Mouse (Mus musculus) retina, embryonic 14.5 days (tissue): ENCODE results near the gene Vps53.
A peak's percentile ranks its signal among the peaks of the same experiment; 100 is the strongest.
"Not testable (repeated sequence)": the region's sequence is repeated elsewhere in the genome, so short reads cannot be mapped to it uniquely, and the experiment has no call there.

Experiments used
- DNase-seq: peaks from one replicate; pipeline ENCODE4 v3.0.0-alpha.2; 2015; ENCODE audit warnings: low spot score

Vps53 gene

DNA sequence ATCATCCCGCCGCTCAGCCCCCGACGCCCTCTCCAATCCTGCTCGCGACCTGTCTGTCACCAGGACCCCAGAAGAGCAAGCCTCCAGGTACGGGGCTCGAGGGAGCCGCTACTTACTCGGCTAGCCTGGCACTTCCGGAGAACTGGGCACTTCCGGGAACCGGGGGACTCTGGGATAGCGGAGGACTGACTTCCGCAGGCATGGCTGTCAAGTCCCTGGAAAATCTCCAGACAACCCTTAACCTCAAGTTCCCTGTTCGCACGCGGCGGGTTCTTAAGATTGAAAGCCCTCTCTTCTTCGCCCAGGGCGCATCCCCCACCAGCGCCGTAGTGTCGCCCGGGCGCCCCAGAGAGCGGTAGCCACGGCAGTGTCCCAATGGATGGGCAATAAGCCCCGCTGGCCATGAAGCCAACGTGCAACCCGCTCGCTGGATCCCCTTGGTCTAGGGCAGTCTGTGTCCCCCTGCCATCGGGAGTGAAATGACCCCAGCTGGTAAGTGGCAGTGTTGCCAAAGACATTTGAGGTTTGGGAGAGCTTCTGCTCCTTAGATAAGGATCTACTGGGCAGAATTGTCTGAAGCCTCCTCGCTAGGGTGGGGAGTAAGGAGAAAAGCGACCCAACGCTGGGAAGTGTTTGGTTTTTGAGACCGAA is at the start of gene Vps53, which contains the start of gene Fam57a:
Vps53 (minus strand) TSS at position 153 of the 651 bp plus-strand sequence.
Fam57a (plus strand) TSS at position 177 of the 651 bp plus-strand sequence.
- DNase-seq, result peak; percentile 88

DNA sequence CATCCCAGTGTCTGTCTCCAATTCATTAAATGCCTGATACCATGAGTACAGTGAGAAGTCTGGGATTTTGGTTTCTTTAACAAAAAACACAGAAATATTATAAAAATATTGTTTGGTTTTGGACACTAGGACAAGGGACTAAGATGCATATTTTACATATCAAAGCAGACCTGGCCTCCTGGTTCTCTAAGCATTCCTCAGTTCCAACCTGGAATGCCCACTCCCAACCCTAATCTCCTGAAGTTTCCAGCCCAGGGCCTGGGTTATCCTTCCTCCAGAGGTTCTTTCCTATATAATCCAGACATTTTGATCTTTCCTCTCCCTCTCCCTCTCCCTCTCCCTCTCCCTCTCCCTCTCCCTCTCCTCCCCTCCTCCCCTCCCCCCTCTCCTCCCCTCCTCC is 45.6 kb upstream of the Vps53 start:
- DNase-seq, result no peak

DNA sequence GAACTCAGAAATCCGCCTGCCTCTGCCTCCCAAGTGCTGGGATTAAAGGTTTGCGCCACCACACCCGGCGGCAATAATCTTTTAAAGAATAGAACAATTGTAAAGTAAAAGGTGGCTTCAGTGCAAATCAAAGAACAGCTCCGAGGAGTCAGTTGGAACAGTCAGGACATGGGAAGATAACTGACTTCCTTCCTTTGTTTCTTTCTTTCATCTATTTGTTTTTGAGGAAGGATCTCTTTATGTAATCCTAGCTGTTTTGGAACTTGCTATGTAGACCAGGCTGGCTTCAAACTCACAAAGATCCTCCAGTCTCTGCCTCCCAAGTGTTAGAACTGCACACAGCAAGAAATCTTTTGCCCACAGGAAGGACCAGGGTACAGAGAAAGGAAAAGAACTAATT is 45.2 kb upstream of the Vps53 start:
- no peak for DNase-seq

DNA sequence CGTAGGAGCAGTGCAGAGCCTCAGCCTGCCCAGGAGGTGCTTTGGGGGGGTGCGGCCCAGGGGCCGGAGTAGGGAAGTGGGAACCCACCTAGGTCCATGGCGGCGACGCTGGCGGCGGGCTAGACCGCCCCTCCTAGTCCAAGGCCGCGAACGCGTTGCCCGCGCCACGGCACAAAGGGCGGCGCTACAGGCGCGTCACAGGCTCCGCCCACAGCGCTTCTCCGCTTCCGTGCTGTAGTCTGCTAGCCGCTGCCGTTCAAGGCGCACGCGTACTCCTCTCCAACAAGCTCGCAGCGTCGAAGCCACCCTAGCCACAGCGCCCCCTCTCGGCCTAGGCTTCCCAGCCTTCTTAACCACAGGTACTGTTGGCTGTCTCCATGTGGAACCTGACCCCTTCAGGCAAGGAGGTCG is 37.9 kb upstream of the Vps53 start, which contains the start of the genes Dbil5 and Gemin4:
Dbil5 (plus strand) TSS at position 219 of the 411 bp plus-strand sequence.
Gemin4 (minus strand) TSS at position 275 of the 411 bp plus-strand sequence.
- DNase-seq, result peak; percentile 100

DNA sequence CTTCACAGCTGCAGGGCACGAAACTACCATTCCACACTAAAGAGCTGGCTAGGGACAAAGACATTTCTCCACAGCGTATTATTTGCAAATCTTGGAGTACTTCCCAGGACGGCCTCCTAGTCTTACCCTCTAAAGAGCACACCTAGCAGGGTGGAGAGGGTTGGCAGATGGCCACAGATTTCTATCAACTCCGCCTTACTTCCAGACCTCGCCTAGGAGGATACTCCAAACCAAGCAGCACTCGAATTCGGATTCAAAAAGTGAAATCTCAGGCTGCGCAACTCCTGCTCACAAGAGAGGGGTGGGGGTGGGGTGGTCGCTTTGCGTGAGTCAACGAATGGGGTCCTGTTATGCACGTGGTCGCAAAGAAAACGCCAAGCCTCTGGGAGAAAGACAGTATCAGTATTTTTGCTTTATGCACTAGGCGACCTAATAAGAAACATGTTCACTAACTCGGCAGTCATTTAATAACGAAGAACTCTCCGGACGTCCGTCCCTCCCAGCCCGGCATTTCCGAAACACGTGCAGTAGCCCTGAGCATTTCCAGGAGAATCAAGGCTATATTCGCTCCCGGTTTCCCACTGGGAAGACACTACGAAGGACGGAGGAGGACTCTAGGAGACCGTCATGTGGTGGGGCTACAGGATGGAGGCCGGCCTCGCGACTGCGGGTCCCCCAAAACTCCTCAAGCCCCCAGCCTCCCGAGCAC is 37.4 kb upstream of the Vps53 start:
- DNase-seq, result no peak

DNA sequence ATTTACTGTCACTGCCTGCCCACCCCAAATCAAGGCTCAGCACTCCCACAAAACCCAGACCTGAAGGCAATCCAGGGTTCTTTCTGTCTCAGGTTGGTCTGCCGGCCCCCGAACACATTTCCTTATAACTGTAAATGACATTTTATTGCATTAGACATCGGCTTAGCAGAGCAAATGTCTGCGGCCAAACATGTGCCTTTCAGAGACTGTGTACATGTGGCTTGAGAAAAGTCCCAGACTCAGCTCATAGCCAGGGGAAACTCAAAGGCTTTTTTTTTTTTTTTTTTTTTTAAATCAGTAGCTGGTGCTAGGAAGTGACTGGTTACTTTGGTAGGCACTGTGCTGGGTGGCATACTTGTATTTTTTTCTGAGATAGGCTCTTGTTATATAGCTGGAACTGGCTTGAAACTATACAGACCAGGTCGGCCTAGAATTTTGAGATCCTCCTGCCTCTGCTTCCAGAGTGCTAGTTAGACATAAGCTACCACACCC is 36.6 kb upstream of the Vps53 start:
- DNase-seq, result no peak

DNA sequence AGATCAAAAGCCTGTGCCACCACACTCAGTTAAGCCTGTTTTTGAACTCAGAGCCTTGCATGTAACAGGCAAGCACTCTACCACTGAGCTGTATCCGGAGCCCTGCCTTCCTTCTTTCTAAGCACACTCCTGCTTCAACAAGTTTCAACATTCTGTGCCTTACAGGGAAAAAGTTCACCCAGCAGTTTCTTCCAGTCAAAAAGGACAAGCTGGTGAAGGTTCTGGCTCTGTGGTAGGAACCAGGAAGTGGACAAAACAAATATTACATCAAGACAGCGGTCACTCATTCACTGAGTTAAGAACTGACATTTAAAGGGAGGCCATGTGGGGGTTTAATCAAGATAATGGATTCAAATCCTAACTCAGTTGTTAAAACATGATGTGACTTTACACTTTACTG is 35.6 kb upstream of the Vps53 start:
- no peak for DNase-seq

DNA sequence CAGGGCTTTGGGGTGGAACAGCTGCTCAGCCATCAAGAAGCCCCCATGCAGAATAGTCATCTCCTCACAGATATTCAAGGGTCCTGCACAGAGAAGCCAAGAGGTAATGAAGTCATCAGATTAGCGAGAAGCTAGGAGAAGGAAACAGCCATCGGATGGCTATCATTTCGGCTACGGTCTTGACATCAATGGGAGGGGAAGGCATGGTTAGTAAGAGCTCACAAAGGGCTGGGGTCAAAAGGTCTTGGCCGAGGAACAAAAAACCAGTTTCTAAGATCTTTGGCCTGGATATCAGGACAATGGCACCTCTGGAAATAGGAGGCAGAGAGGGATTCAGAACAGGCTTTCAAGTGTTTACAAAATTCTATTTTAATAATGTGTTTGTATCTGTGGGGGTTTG is 34.4 kb upstream of the Vps53 start:
- no peak for DNase-seq

DNA sequence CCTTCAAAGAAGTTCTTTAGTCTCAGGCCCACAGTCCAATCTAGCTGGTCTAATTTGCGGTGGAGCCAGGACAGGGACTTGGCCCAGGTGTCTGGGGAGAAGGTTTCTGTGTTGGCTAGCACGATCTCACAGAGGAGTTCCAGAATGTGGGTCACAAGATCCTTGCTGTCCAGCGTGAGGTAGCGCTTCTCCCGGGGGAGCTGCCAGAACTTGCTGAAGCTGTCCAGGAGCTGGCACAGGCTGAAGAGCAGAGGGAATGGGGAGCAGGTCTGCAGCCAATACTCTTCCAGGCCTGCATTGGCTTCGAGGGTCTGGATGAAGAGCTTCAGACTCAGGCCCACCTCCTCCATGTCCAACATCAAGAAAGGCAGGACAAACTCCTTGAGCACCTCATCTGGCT is 32.1 kb upstream of the Vps53 start:
- not testable (repeated sequence) for DNase-seq

DNA sequence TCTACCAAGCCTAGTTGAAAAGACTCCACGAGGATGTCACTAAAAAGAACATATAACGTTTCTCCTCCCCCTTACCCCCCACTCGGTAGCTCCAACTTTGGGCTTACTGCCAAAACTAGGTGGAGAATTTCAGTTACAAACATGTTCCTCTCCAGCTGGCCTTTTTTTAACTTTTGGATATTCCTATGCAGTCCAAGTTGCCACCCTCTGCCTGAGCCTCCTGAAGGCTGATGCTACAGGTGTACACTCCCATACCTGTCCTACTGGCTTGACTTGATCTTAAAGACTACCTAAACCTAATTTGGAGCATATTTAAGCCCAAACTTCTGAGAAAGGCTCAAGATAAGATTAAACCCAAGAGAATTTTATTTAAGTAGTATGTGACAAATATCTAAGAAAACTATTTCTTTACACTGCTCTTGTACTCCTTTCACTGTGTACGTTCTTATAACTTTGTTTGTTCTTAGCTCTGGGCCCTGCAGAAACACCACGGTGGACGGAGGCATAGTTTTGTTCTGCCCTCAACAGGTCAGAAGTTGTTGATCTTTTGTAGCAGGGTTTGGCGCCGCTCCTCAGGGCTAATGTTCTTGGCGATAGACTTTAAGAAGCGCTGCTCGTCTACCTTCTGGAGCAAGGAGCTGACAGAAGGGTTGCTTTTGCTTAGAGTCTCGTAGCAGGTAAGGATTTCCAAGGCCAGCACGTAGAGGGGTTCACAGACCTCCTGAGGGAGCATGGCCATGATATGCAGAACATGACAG is 31.0 kb upstream of the Vps53 start:
- no peak for DNase-seq

DNA sequence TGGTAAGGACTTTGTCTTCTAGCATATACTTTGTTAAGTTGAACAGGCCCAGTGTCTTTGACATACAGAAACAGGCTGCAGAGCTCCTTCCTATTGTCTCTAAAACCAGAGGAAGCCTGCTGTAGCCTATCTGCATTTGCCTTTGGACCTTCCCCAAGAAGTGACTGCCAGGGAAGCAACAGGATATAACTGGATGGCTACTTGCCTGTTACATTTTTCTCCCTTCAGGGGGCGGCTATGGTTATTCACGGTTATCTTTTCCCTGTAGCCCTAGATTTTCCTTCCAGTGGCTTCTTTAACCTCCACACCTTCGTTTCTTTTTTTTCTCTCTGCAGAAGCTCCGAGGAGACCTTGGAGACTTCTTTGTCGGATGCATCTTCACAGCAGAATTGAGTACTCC is 27.3 kb upstream of the Vps53 start:
- DNase-seq, result no peak

DNA sequence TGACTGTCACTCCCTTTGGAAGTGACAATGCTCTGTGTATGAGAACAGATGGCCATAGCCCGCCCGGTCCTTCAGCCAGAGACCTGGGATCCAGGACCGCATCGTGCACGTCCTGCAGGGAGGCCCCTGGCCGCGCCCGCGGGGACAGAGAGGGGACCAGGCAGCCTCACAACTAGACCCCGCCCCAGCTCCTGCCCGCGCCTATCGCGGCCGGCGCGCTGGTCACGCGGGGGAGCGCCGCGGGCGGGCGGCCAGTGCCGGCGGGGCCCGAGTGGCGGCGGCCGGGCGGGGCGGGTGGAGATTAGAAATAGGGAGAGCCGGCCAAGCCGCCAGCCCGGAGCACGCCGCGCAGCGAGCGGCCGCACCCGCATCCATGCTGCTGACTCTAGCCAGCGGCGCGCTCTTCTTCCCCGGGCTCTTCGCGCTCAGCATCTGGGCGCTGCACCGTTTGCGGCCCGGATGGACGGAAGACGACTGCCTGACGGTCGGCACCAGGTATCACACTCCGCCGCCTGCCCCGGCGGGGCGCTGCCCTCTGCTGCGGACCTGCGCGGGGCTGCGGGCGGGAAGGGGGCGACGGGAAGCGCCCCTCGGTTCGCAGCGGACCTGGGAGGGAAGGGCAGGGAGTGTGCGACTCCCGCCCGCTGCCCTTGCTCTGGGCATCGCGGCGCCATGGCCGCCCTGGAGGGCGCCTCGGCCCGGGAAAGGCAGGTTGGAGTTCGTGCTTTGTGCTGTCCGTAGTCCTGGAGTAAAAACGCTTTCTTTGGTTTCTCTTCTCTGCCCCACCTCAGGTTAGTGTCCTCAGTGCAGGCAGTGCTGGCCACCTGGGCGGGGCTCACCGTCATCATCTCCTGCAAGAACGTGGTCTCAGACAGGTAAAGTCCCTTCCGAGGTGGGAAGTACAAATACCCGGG is 22.6 kb upstream of the Vps53 start:
- peak; percentile 83 for DNase-seq

DNA sequence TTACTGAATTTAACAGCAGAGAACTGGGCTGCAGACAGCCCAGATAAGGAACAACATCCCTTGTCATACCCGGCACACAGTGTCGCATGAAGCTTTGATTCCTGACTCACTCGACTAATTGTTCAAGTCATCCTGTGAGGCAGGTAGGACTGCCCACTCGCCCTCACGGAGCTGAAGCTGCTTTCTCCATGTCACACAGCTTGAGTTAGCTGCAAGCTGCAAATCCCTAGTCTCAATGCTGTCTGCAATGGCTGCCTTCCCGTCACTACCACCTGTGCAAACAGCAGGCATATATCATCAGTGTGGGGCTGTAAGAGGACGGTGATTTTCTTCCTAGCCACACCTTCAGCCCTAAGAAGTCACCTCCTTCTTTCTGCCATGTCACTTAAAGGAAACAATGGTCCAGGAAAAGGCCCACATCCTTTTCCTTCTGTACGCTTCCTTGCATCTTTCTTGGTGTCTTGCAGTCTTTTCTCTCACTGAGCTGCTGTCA is 17.6 kb upstream of the Vps53 start:
- no peak for DNase-seq

DNA sequence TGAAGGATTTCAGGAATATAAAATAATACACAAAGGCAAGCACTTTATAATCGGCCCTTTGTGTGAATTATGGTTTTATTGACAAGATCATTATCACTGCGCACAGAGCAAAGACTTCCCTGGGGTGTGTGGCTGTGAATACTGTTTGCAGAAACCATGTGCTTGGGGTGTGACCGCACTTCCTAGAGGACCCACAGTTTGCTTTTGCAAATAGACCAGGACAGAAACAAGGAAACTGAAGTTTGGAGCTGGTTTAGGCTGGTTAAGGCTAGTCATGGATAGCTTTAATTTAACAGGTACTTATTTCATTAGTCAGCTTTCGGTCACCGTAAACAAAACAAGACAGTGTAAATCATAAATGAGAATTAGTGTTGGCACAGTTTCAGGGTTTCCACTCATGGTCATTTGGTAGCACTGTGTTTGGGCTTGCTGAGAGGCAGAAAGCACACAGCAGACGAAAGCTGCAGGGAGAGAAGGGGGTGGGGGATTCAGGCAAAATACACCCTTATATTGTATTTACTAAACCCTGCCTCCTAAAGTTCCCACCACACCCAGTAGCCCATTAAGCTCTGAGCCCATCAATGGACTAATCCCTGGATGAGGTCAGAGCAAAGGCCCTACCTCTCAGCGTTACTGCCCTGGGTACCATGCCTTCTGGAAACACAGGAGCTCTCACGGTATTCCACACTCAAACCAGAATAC is 17.0 kb upstream of the Vps53 start:
- no peak for DNase-seq

DNA sequence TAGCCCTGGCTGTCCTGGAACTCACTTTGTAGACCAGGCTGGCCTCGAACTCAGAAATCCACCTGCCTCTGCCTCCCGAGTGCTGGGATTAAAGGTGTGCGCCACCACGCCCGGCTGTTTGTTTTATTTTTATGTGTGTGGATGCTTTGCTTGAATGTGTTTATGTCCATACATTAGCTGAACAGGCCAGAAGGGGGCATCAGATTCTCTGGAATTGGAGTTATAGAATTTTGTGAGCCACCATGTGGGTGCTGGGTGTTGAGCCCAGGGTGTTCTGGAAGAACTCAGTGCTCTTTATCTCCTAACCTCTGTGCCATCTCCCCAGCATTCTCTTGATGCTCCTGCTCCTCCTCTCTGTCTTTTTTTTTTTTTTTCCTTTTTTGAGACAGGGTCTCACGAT is 7.5 kb upstream of the Vps53 start:
- DNase-seq, result no peak

DNA sequence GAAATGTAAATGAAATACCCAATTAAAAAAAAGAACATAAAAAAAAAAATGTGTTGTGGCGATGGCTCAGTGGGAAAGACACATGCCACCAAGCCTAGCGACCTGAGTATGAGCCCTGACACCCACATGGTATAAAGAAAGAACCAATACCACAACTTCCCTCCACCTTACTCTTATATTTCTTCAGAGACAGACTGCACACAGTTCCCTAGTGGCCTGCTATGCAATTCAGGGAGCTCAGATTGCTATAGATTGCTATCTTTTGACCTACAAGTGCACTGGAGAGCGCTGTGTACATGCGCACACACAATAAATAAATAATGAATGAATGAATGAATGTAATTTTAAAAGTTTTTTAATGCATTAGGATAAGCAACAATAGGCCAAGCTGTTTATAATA is 4.3 kb upstream of the Vps53 start:
- no peak for DNase-seq

DNA sequence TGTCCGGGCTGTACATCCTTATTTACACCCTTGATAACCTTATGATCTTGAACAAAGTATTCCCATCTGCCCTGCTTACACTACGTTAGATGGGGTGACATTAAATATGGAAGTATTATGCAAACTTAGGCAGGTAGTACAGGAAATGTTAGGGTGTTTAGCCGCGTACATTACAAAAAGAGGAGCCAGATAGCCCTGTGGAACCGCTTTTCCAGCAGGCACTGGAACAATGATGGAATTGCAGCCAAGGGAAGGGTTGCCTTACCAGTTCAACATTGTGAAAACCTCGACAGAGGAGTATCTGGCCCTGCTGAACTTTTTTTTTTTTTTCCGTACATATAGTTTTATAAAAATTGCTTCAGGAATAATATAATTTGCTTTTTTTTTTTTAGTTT is 696 bp upstream of the Vps53 start:
- DNase-seq, result no peak

DNA sequence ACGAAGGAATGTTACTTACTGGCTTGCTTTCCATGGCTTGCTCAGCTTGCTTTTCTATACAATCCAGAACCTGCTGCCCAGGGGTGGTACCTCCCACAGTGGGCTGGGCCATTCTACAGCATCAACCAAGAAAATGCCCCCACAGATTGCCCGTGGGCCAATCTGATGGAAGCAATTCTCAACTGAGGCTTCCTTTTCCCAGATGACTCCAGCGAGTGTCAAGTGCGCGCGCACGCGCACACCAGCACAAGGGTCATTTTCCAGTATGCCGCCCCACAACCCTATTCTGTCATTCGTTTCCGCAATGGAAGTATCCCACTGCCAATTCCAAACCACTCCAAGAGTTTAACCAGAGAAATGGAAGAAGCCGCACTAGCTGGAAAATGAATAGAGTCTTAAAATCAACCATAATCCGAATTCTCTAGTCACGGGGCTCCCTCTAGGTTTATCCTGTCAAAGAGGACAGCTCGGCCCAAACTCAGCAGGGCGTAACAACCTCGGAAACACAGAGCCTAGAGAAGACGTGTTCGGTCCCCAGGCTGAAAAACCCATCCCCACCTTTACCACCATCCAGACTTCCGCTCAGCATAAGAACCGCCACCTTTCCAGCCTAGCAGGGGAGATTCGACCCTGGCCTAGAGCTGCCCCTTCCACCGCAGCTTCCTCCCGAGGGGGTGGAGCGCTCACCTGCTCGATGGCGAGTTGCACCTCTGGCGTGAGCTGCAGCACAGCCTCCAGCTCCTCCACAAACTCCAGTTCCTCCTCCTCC is 537 bp downstream of the Vps53 start:
- peak; percentile 66 for DNase-seq

DNA sequence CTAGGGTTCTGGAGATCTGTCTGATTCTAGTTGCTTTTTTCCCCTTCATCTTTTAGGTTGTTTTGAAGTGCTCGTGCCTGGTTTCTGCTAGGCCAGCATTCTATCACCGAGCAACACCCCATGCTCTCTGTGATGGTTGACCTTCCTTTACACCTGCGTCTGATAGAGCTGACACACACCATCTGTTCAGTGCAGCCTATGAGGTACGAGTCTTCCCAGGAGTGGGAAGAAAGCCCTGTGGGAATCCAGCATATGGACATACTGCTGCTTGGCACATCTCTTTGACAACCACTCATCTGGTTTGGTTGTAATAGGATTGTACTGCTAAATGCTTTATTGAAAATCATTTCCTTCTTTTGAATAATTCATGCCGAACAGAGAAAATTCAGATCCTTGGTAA is 9.2 kb downstream of the Vps53 start:
- DNase-seq, result peak; percentile 53

DNA sequence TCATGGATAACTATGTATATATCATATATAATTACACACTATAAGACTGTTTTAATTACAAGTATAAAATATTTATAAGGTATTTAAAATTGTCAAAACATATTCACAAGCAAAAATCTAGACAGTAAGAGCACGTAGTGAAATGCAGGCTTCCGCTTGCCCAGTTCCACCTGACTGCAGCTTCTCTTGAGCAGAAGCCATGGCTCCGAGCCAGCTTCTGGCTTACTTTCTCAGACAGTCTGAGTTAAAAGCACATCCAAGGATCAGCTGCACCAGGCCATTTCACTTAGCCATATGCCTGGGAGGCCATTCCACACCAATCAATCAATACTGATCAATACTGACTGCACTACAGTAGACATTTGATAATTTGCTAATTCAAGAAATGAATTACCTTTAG is 10.5 kb downstream of the Vps53 start:
- DNase-seq, result no peak
